Mouse (Mus musculus) heart, adult 2 months (tissue): ENCODE measurements at regions not wholly inside any gene's neighbourhood (a gene's known extent, or its start where the extent isn't known, plus 50 kb on each side); places are given as distances from the start of the nearest gene placed in this dataset.

ENCODE experiments used
- DNase-seq, 2 experiments: peaks; one replicate each; pipeline ENCODE4 v3.0.0; 2021
- H3K27ac ChIP-seq: fragments of 200-600 bp; 2 replicates; pipeline ENCODE4 v1.8.1; 2022
- H3K27me3 ChIP-seq: fragments of 200-500 bp; 2 replicates; pipeline ENCODE4 v1.6.1; 2012; ENCODE audit warnings: mild to moderate bottlenecking, low read length, inconsistent platforms, mixed read lengths; ENCODE audit not compliant: control insufficient read depth, insufficient read depth
- H3K36me3 ChIP-seq: fragments of 200-500 bp; 2 replicates; pipeline ENCODE4 v1.6.1; 2012; ENCODE audit warnings: low read length, inconsistent platforms; ENCODE audit not compliant: control insufficient read depth, insufficient read depth
- H3K4me1 ChIP-seq: fragments of 200-500 bp; 2 replicates; pipeline ENCODE4 v1.6.1; 2011; ENCODE audit warnings: low read length; ENCODE audit not compliant: control insufficient read depth, insufficient read depth
- H3K4me3 ChIP-seq: fragments of 200-600 bp; 2 replicates; pipeline ENCODE4 v1.8.1; 2022
- H3K79me2 ChIP-seq: fragments of 200-500 bp; replicated peaks from 2 replicates; pipeline ENCODE4 v1.6.1; 2012; ENCODE audit warnings: mild to moderate bottlenecking, inconsistent platforms, low read length, moderate library complexity, mixed read lengths; ENCODE audit not compliant: control insufficient read depth, insufficient read depth
- H3K9ac ChIP-seq: fragments of 200-500 bp; 2 replicates; pipeline ENCODE4 v1.6.1; 2012; ENCODE audit warnings: low read depth, mild to moderate bottlenecking, control low read depth, inconsistent platforms, low read length, mixed read lengths
- CTCF ChIP-seq: fragments of 200-600 bp; IDR thresholded peaks from 2 replicates; pipeline ENCODE4 v1.8.1; 2022; ENCODE audit warnings: antibody characterized with exemption, mild to moderate bottlenecking, moderate library complexity
- EP300 ChIP-seq: fragments of 200-500 bp; IDR thresholded peaks from 2 replicates; pipeline ENCODE4 v1.6.1; 2011; ENCODE audit warnings: low read depth, low read length, control low read depth; ENCODE audit not compliant: insufficient read depth
- POLR2A ChIP-seq: fragments of 200-500 bp; IDR thresholded peaks from 2 replicates; pipeline ENCODE4 v1.6.1; 2011; ENCODE audit warnings: mild to moderate bottlenecking, low read depth, low read length, control low read depth; ENCODE audit not compliant: insufficient read depth
- WGBS: fragments of 180-500 bp; shearing (Covaris S2); methylation state at CpG from one replicate; pipeline ENCODE4 v1.1.7; 2018; 5-methylcytosine and 5-hydroxymethylcytosine counted together
- intact Hi-C: fragments of 180-260 bp; cut with DNase I; formaldehyde crosslinking; loops from one replicate; pipeline ENCODE4 v1.15.1; 2025

DNA sequence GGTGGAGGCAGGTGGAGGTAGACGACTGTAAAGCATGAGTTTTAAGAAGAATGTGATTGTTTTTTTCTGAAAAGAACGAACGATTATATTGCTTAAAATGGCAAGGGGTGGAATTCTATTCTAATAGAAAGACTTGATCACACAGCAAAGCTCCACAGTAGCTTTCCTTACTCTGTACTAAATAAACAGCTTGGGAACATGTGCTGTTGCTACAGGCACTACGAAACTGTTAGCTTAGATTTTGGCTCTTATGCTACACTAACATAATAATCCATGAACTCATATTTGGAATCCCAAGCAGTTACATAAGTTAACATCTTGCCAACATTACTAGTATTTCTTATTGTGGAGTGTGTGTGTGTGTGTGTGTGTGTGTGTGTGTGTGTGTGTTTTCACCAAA lies 114.3 kb upstream of the Tll1 start:
- WGBS: 77% methylated on average over 4 of the region's 4 CpGs
- no peak for TF ChIP-seq EP300
- no peak for TF ChIP-seq POLR2A
- intact Hi-C loops: no loop called here

GRCm38 (mm10) chr8:64319220-64319820 lies 113.2 kb upstream of the Tll1 start:
- H3K27me3 ChIP-seq: no peaks in the 10 kb centered on the region
- TF ChIP-seq CTCF (no peak), EP300 (no peak), POLR2A (no peak)
- no peaks in the 10 kb centered on the region for H3K79me2 ChIP-seq
- intact Hi-C loops: no loop called here
- WGBS: 57% methylated on average over 6 of the region's 6 CpGs
- DNase-seq: no peak
- H3K4me1 ChIP-seq: no peaks in the 10 kb centered on the region; the same call in 1 of the 2 replicates
- H3K36me3 ChIP-seq: no peaks in the 10 kb centered on the region; the same call in 1 of the 2 replicates
- no peak overlapping the region for H3K4me3 ChIP-seq
- no peak overlapping the region for H3K9ac ChIP-seq
- peak overlapping the region; percentile 43 for H3K27ac ChIP-seq

More for the DNA sequence above, 114.3 kb upstream of the Tll1 start:
- Histone ChIP-seq H3K4me1 (no peaks in the 10 kb centered on the region; the same call in 1 of the 2 replicates), H3K79me2 (no peaks in the 10 kb centered on the region), H3K9ac (no peak overlapping the region), H3K4me3 (no peak overlapping the region), H3K27me3 (no peaks in the 10 kb centered on the region), H3K36me3 (no peaks in the 10 kb centered on the region; the same call in 1 of the 2 replicates), H3K27ac (no peak overlapping the region)
- no peak for DNase-seq

GRCm38 (mm10) chr8:64318524-64319219 lies 112.6 kb upstream of the Tll1 start:
- WGBS: 38% methylated on average over 10 of the region's 10 CpGs
- intact Hi-C loops: no loop called here
- no peak for TF ChIP-seq CTCF
- no peak for TF ChIP-seq POLR2A
- TF ChIP-seq EP300: no peak
- Histone ChIP-seq H3K27me3 (no peaks in the 10 kb centered on the region), H3K27ac (peak overlapping the region; percentile 43), H3K79me2 (no peaks in the 10 kb centered on the region), H3K36me3 (no peaks in the 10 kb centered on the region; the same call in 1 of the 2 replicates), H3K4me3 (no peak overlapping the region), H3K9ac (no peak overlapping the region), H3K4me1 (no peaks in the 10 kb centered on the region; the same call in 1 of the 2 replicates)
- peak; percentile 20 to 21 for DNase-seq

- no peaks in the 10 kb centered on the region; the same call in 1 of the 2 replicates for H3K4me1 ChIP-seq
- intact Hi-C loops: no loop called here
- H3K79me2 ChIP-seq: no peaks in the 10 kb centered on the region
- TF ChIP-seq EP300 (no peak), CTCF (no peak), POLR2A (no peak)
- no peaks in the 10 kb centered on the region for H3K27me3 ChIP-seq
- H3K9ac ChIP-seq: no peak overlapping the region
- H3K4me3 ChIP-seq: no peak overlapping the region
- DNase-seq: no peak
- H3K36me3 ChIP-seq: no peaks in the 10 kb centered on the region; the same call in 1 of the 2 replicates
- no peak overlapping the region for H3K27ac ChIP-seq
These were observed 111.7 kb upstream of the Tll1 start for GRCm38 (mm10) chr8:64317815-64318214.

DNA sequence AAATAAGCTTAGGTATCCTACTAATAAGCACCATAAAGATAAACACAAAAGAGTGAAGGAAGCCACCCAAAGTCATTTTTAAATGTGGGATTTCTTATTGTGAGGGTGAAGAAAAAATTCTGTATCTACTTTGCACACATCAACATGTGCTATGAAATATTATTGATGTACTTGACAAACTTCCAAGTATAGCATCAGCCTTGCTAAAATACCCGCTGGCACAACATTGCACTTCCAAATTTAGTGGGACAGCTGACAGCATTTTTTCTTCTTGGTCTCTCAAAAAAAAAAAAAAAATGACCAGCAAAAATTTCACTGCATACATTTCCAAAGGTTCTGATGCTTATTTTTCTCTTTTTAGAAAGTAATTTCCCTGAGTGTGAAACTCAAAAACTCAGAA lies 101.9 kb upstream of the Tll1 start:
- no peaks in the 10 kb centered on the region for H3K27me3 ChIP-seq
- no peaks in the 10 kb centered on the region for H3K4me1 ChIP-seq
- WGBS: 66% methylated on average over 1 of the region's 1 CpGs
- intact Hi-C loops: no loop called here
- H3K79me2 ChIP-seq: no peaks in the 10 kb centered on the region
- no peak overlapping the region for H3K9ac ChIP-seq
- DNase-seq: no peak
- no peak overlapping the region for H3K27ac ChIP-seq
- H3K36me3 ChIP-seq: no peaks in the 10 kb centered on the region
- TF ChIP-seq CTCF (no peak), EP300 (no peak), POLR2A (no peak)
- H3K4me3 ChIP-seq: no peak overlapping the region

DNA sequence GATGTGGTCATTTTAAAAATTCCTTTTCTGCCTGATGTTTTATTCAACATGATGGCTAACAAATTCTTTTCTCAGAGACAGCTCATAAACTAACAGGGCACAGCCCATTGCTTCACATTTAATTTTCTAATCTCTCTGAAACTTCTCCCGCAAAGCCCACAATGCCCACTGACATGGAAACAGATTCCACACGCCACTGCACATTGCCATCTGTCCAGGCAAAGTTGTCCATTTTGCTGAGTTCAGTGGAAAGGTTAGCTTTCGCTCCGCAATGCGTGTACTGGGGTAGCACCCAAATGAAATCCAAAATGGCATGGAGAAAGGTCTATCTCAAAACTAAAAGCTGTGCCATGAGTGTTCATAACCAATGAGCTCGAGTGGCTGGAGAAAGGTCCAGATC lies 76.7 kb upstream of the Tll1 start:
- 87% methylated on average over 6 of the region's 6 CpGs for WGBS

More for the DNA sequence above, 76.7 kb upstream of the Tll1 start:
- no peak overlapping the region for H3K27ac ChIP-seq
- no peak overlapping the region for H3K4me3 ChIP-seq
- H3K36me3 ChIP-seq: no peaks in the 10 kb centered on the region
- intact Hi-C loops: no loop called here
- DNase-seq: no peak
- H3K79me2 ChIP-seq: no peaks in the 10 kb centered on the region
- no peak overlapping the region for H3K9ac ChIP-seq
- no peaks in the 10 kb centered on the region for H3K27me3 ChIP-seq
- no peaks in the 10 kb centered on the region for H3K4me1 ChIP-seq
- no peak for TF ChIP-seq EP300
- TF ChIP-seq CTCF: no peak
- no peak for TF ChIP-seq POLR2A
